Mouse (Mus musculus): ENCODE measurements around the gene Foxp1. TPM values are rescaled to one million over a fixed set of nuclear protein-coding genes. Genes with fewer than 3 reads are reported as not detected.

The Foxp1 gene
- total and polyA plus RNA-seq, 3 experiments, result 57.4 to 88.1 (median 79.8) TPM

DNA sequence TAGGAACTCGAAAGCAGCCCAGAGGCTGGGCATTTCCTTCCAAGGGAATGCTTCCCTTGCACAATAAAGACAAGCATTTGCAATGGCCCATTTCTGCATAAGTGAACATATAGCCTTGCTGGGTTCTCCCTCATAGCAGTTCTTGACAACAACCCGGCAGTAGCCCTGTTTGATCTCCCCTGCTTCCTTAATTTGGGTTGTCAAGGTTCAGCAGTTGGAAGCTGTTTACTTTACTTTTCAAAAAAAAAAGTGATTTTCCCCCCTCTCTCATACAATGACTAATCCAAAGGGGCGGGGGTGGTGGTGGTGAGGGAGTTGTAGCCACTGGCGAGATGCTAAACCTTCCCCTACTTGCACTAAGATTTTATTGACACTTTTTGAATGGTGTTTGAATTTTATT lies 3.5 kb downstream of the Foxp1 start:
- Histone ChIP-seq H3K9me3 (replicated peaks) (no peaks in the 10 kb centered on the region), H3K4me3 (ENCODE audit: low read depth, low read length) (no peak overlapping the region)
- no peak for ATAC-seq (ENCODE audit: extremely low read depth, insufficient number of reproducible peaks, low FRiP score, poor library complexity, severe bottlenecking)

DNA sequence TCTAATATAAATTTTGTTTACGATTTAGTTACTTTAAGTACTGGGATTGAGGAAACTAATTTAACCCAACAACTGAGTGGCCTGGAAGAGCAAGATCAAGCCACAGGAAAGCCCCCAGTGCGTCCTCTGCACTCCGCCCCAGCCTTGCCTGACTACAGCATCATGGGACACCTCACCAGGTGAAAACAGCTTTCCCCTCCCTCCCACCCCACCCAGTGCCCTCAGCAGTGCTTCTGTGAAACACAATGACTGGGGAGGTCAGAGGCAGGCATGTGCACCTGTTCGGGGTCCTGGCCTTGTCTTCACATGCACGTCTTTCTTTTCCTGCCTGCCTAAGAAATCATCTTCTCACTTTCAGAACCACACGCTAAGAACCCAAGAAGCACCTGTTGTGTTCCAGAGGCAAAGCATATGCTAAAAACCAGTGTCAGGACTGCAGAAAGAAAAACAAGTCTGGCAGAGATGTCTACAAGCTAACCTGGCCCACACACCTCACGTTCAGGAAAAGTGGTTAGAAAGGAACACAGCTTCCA lies 6.8 kb downstream of the Foxp1 start:
- Histone ChIP-seq H3K36me3 (replicated peaks) (peaks cover 54% of the 10 kb centered on the region), H3K4me1 (ENCODE audit: insufficient read depth, low read depth, low read length) (peaks cover 3% of the 10 kb centered on the region; the same call in 1 of the 2 replicates), H3K4me3 (ENCODE audit: low read depth, low read length) (no peak overlapping the region), H3K27me3 (ENCODE audit: insufficient read depth, low read length) (no peaks in the 10 kb centered on the region), H3K9me3 (replicated peaks) (no peaks in the 10 kb centered on the region)
- TF ChIP-seq CTCF (IDR thresholded peaks at IDR 0.05; ENCODE audit: low read depth, low read length) (no peak), POLR2AphosphoS5 (IDR thresholded peaks at IDR 0.05; ENCODE audit: insufficient replicate concordance, low read depth, low read length) (no peak), GATA1 (IDR thresholded peaks at IDR 0.05; ENCODE audit: borderline replicate concordance, low read length) (no peak), GATA2 (IDR thresholded peaks at IDR 0.05; ENCODE audit: borderline replicate concordance, low read depth, low read length) (no peak), TAL1 (conservative IDR thresholded peaks at IDR 0.05; ENCODE audit: low read depth, low read length) (no peak)
- no peak for DNase-seq (ENCODE audit: low spot score)
- no peak for ATAC-seq (ENCODE audit: extremely low read depth, insufficient number of reproducible peaks, low FRiP score, poor library complexity, severe bottlenecking)

More for the DNA sequence above, 3.5 kb downstream of the Foxp1 start:
- TF ChIP-seq CTCF (IDR thresholded peaks at IDR 0.05; ENCODE audit: low read depth, low read length) (no peak), TAL1 (conservative IDR thresholded peaks at IDR 0.05; ENCODE audit: low read depth, low read length) (no peak), GATA2 (IDR thresholded peaks at IDR 0.05; ENCODE audit: borderline replicate concordance, low read depth, low read length) (no peak), GATA1 (IDR thresholded peaks at IDR 0.05; ENCODE audit: borderline replicate concordance, low read length) (no peak), POLR2AphosphoS5 (IDR thresholded peaks at IDR 0.05; ENCODE audit: insufficient replicate concordance, low read depth, low read length) (no peak)
- no peaks in the 10 kb centered on the region for H3K27me3 ChIP-seq (ENCODE audit: insufficient read depth, low read length)
- peaks cover 17% of the 10 kb centered on the region for H3K4me1 ChIP-seq (ENCODE audit: insufficient read depth, low read depth, low read length)
- peaks cover 32% of the 10 kb centered on the region for H3K36me3 ChIP-seq (replicated peaks)
- no peak for DNase-seq (ENCODE audit: low spot score)

DNA sequence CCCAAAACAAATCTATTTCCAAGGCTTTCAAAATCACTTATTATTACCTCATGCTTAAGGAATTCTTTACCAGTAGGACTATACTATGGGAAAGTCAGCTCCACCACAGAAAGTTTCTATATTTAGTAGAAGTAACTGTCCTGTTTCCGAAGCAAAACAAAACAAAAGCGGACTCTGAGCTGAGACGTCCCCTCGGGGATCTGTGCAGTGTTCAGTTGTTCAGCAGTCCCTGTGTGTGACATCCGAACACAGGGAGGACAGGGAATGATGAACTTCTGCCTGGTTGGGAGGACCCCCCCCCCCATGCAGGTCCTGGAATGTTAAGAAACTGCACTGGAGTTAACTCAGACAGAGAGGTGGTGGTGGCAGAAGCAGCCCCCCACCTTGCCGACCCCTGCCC lies 10.7 kb downstream of the Foxp1 start:
- H3K4me1 ChIP-seq (ENCODE audit: insufficient read depth, low read depth, low read length), result no peaks in the 10 kb centered on the region
- DNase-seq (ENCODE audit: low spot score) (no peak), ATAC-seq (ENCODE audit: extremely low read depth, insufficient number of reproducible peaks, low FRiP score, poor library complexity, severe bottlenecking) (no peak)
- no peaks in the 10 kb centered on the region for H3K27me3 ChIP-seq (ENCODE audit: insufficient read depth, low read length)
- TF ChIP-seq POLR2AphosphoS5 (IDR thresholded peaks at IDR 0.05; ENCODE audit: insufficient replicate concordance, low read depth, low read length), result no peak
- no peak for TF ChIP-seq TAL1 (conservative IDR thresholded peaks at IDR 0.05; ENCODE audit: low read depth, low read length)
- TF ChIP-seq GATA1 (IDR thresholded peaks at IDR 0.05; ENCODE audit: borderline replicate concordance, low read length), result no peak
- no peak for TF ChIP-seq GATA2 (IDR thresholded peaks at IDR 0.05; ENCODE audit: borderline replicate concordance, low read depth, low read length)
- peaks cover 72% of the 10 kb centered on the region for H3K36me3 ChIP-seq (replicated peaks)
- H3K4me3 ChIP-seq (ENCODE audit: low read depth, low read length), result no peak overlapping the region
- H3K9me3 ChIP-seq (replicated peaks), result no peaks in the 10 kb centered on the region

DNA sequence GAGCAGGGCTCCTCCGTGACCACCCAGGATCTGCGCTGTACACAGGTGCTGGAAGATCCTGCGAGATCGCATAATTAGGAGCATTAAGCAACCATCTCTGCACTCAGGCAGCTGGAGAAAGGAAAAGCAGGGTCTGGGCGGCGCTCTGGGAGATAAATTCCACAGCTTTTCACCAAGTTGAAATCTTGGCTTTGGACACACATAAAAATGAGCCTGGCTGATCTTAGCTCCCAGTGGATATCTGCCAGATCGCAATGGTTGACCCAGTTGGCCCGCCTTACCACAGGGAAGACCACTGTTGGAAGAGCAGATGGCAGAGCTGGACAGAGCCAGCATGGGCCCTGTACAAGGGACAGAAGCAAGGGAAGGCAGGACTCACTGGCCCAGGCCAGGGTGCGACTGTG lies 13.3 kb downstream of the Foxp1 start:
- Histone ChIP-seq H3K4me3 (ENCODE audit: low read depth, low read length) (no peak overlapping the region), H3K36me3 (replicated peaks) (peaks cover 76% of the 10 kb centered on the region), H3K9me3 (replicated peaks) (no peaks in the 10 kb centered on the region), H3K27me3 (ENCODE audit: insufficient read depth, low read length) (no peaks in the 10 kb centered on the region), H3K4me1 (ENCODE audit: insufficient read depth, low read depth, low read length) (no peaks in the 10 kb centered on the region)
- ATAC-seq (ENCODE audit: extremely low read depth, insufficient number of reproducible peaks, low FRiP score, poor library complexity, severe bottlenecking) (no peak), DNase-seq (ENCODE audit: low spot score) (no peak)
- TF ChIP-seq TAL1 (conservative IDR thresholded peaks at IDR 0.05; ENCODE audit: low read depth, low read length), result no peak
- no peak for TF ChIP-seq GATA2 (IDR thresholded peaks at IDR 0.05; ENCODE audit: borderline replicate concordance, low read depth, low read length)
- no peak for TF ChIP-seq GATA1 (IDR thresholded peaks at IDR 0.05; ENCODE audit: borderline replicate concordance, low read length)
- no peak for TF ChIP-seq CTCF (IDR thresholded peaks at IDR 0.05; ENCODE audit: low read depth, low read length)
- TF ChIP-seq POLR2AphosphoS5 (IDR thresholded peaks at IDR 0.05; ENCODE audit: insufficient replicate concordance, low read depth, low read length), result no peak

DNA sequence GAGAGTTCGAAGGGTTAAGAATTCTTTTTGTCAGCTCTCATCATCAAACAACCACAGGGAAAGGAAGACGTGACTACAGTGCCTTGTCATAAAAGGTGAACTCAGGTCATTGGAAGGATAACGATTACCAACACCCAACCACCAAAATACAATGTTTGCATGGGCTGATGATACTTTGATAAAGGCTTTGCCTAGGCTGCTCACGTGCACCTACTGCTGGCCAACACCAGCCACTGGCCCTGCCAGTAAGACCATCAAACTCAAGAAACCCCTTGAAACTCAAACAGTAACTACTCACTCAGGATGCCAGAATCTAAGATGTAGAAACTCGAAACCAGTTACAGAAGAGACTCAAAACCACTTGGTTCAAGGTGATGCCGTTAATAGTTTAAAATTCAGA lies 15.7 kb downstream of the Foxp1 start:
- no peak for DNase-seq (ENCODE audit: low spot score)
- no peak for TF ChIP-seq GATA2 (IDR thresholded peaks at IDR 0.05; ENCODE audit: borderline replicate concordance, low read depth, low read length)
- TF ChIP-seq GATA1 (IDR thresholded peaks at IDR 0.05; ENCODE audit: borderline replicate concordance, low read length), result no peak
- TF ChIP-seq TAL1 (conservative IDR thresholded peaks at IDR 0.05; ENCODE audit: low read depth, low read length), result no peak
- no peak for TF ChIP-seq POLR2AphosphoS5 (IDR thresholded peaks at IDR 0.05; ENCODE audit: insufficient replicate concordance, low read depth, low read length)
- no peak for TF ChIP-seq CTCF (IDR thresholded peaks at IDR 0.05; ENCODE audit: low read depth, low read length)
- no peaks in the 10 kb centered on the region for H3K4me1 ChIP-seq (ENCODE audit: insufficient read depth, low read depth, low read length)
- H3K36me3 ChIP-seq (replicated peaks), result peaks cover 78% of the 10 kb centered on the region
- no peak for ATAC-seq (ENCODE audit: extremely low read depth, insufficient number of reproducible peaks, low FRiP score, poor library complexity, severe bottlenecking)
- no peaks in the 10 kb centered on the region for H3K27me3 ChIP-seq (ENCODE audit: insufficient read depth, low read length)
- no peak overlapping the region for H3K4me3 ChIP-seq (ENCODE audit: low read depth, low read length)
- no peaks in the 10 kb centered on the region for H3K9me3 ChIP-seq (replicated peaks)

DNA sequence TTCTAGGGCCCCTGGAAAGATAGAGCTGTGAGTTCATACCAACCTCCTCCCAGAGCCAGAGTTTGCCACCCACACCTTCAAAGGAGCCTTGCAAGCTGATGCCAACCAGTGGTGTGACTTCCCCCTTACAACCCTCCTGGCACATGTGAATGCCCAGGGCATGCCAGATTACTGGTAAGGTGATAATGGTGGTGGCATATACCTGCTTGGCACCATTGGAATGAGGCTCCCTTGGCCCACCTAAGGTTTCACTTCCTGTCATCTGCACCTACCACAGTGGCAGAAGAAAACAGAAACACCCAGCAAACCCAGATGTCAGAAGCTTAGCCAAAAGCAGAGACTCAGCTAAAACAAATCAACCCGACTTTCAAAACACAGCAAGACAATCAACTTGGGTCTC lies 18.8 kb downstream of the Foxp1 start:
- no peak for DNase-seq (ENCODE audit: low spot score)
- H3K36me3 ChIP-seq (replicated peaks), result peaks cover 83% of the 10 kb centered on the region
- H3K4me1 ChIP-seq (ENCODE audit: insufficient read depth, low read depth, low read length), result no peaks in the 10 kb centered on the region
- no peaks in the 10 kb centered on the region for H3K9me3 ChIP-seq (replicated peaks)
- TF ChIP-seq POLR2AphosphoS5 (IDR thresholded peaks at IDR 0.05; ENCODE audit: insufficient replicate concordance, low read depth, low read length), result no peak
- no peak for TF ChIP-seq CTCF (IDR thresholded peaks at IDR 0.05; ENCODE audit: low read depth, low read length)
- TF ChIP-seq TAL1 (conservative IDR thresholded peaks at IDR 0.05; ENCODE audit: low read depth, low read length), result no peak
- TF ChIP-seq GATA2 (IDR thresholded peaks at IDR 0.05; ENCODE audit: borderline replicate concordance, low read depth, low read length), result no peak
- TF ChIP-seq GATA1 (IDR thresholded peaks at IDR 0.05; ENCODE audit: borderline replicate concordance, low read length), result no peak
- ATAC-seq (ENCODE audit: extremely low read depth, insufficient number of reproducible peaks, low FRiP score, poor library complexity, severe bottlenecking), result no peak
- H3K27me3 ChIP-seq (ENCODE audit: insufficient read depth, low read length), result no peaks in the 10 kb centered on the region
- H3K4me3 ChIP-seq (ENCODE audit: low read depth, low read length), result no peak overlapping the region

Measured in G1E (cell line).